Mouse (Mus musculus) bone marrow, adult 2 months (tissue): Measurements from ENCODE around the gene Pigk.

Experiments used
- CTCF ChIP-seq: fragments of 200-500 bp; IDR thresholded peaks from 2 replicates; pipeline ENCODE4 v1.5.1; 2011; ENCODE audit warnings: low read length, control low read depth; ENCODE audit not compliant: control insufficient read depth, insufficient read depth
- POLR2A ChIP-seq: fragments of 200-500 bp; IDR thresholded peaks from 2 replicates; pipeline ENCODE4 v1.6.1; 2011; ENCODE audit warnings: low read depth, mild to moderate bottlenecking, control low read depth, low read length, borderline replicate concordance; ENCODE audit not compliant: control insufficient read depth

GRCm38 (mm10) chr3:152752911-152753310 is 39.0 kb downstream of the Pigk start:
- TF ChIP-seq CTCF (no peak), POLR2A (no peak)
